Mouse (Mus musculus) olfactory bulb, adult 2 months (tissue): ENCODE measurements around the gene Eif5b.

ENCODE experiments used
- CTCF ChIP-seq: fragments of 200-500 bp; IDR thresholded peaks from 2 replicates; pipeline ENCODE4 v1.5.1; 2012; ENCODE audit warnings: low read depth, mild to moderate bottlenecking, low read length, moderate library complexity; ENCODE audit not compliant: insufficient read depth
- POLR2A ChIP-seq: fragments of 200-500 bp; IDR thresholded peaks from 2 replicates; pipeline ENCODE4 v1.6.1; 2012; ENCODE audit warnings: mild to moderate bottlenecking, low read depth, low read length, moderate library complexity; ENCODE audit not compliant: insufficient read depth

GRCm38 (mm10) chr1:38011647-38012046 lies 13.8 kb downstream of the Eif5b start:
- TF ChIP-seq CTCF (no peak), POLR2A (no peak)
